Mouse (Mus musculus): ENCODE measurements around the gene Ybx2.
A peak's percentile ranks its signal among the peaks of the same experiment; 100 is the strongest.
"Not testable (repeated sequence)": the region's sequence is repeated elsewhere in the genome, so short reads cannot be mapped to it uniquely, and the experiment has no call there.

The Ybx2 gene

GRCm38 (mm10) chr11:69910781-69911560, 24.6 kb upstream of the Ybx2 start:
- no peaks in the 10 kb centered on the region for H3K27me3 ChIP-seq (ENCODE audit: control insufficient read depth, insufficient read depth, low read length, poor library complexity, severe bottlenecking)
- H3K36me3 ChIP-seq (ENCODE audit: control insufficient read depth, insufficient read depth, low read length, poor library complexity, severe bottlenecking): peaks cover 22% of the 10 kb centered on the region
- DNase-seq (ENCODE audit: low read depth, low spot score): no peak

- Histone ChIP-seq H3K36me3 (ENCODE audit: control insufficient read depth, insufficient read depth, low read length, poor library complexity, severe bottlenecking) (peaks cover 19% of the 10 kb centered on the region), H3K27me3 (ENCODE audit: control insufficient read depth, insufficient read depth, low read length, poor library complexity, severe bottlenecking) (no peaks in the 10 kb centered on the region)
- DNase-seq (ENCODE audit: low read depth, low spot score): no peak
Observed at GRCm38 (mm10) chr11:69911701-69912100, 23.9 kb upstream of the Ybx2 start.

- DNase-seq (ENCODE audit: low read depth, low spot score): no peak
- H3K27me3 ChIP-seq (ENCODE audit: control insufficient read depth, insufficient read depth, low read length, poor library complexity, severe bottlenecking): no peaks in the 10 kb centered on the region
Observed at GRCm38 (mm10) chr11:69912716-69913530, 22.7 kb upstream of the Ybx2 start.

GRCm38 (mm10) chr11:69913554-69914371, 21.8 kb upstream of the Ybx2 start, which contains the start of gene Gps2:
Gene Gps2 (plus strand): TSS chr11:69913888.
- Histone ChIP-seq H3K36me3 (ENCODE audit: control insufficient read depth, insufficient read depth, low read length, poor library complexity, severe bottlenecking) (peaks cover 27% of the 10 kb centered on the region), H3K27me3 (ENCODE audit: control insufficient read depth, insufficient read depth, low read length, poor library complexity, severe bottlenecking) (no peaks in the 10 kb centered on the region)
- peak; percentile 94 for DNase-seq (ENCODE audit: low read depth, low spot score)

More at GRCm38 (mm10) chr11:69912716-69913530, 22.7 kb upstream of the Ybx2 start:
- H3K36me3 ChIP-seq (ENCODE audit: control insufficient read depth, insufficient read depth, low read length, poor library complexity, severe bottlenecking): peaks cover 25% of the 10 kb centered on the region

- Histone ChIP-seq H3K36me3 (ENCODE audit: control insufficient read depth, insufficient read depth, low read length, poor library complexity, severe bottlenecking) (peaks cover 25% of the 10 kb centered on the region), H3K27me3 (ENCODE audit: control insufficient read depth, insufficient read depth, low read length, poor library complexity, severe bottlenecking) (no peaks in the 10 kb centered on the region)
- DNase-seq (ENCODE audit: low read depth, low spot score): no peak
Observed at GRCm38 (mm10) chr11:69914372-69914764, 21.2 kb upstream of the Ybx2 start.

- no peaks in the 10 kb centered on the region for H3K27me3 ChIP-seq (ENCODE audit: control insufficient read depth, insufficient read depth, low read length, poor library complexity, severe bottlenecking)
Observed at GRCm38 (mm10) chr11:69914917-69915430, 20.6 kb upstream of the Ybx2 start.

GRCm38 (mm10) chr11:69915667-69916627, 19.6 kb upstream of the Ybx2 start:
- H3K36me3 ChIP-seq (ENCODE audit: control insufficient read depth, insufficient read depth, low read length, poor library complexity, severe bottlenecking): peaks cover 25% of the 10 kb centered on the region
- no peak for DNase-seq (ENCODE audit: low read depth, low spot score)
- H3K27me3 ChIP-seq (ENCODE audit: control insufficient read depth, insufficient read depth, low read length, poor library complexity, severe bottlenecking): no peaks in the 10 kb centered on the region

More at GRCm38 (mm10) chr11:69914917-69915430, 20.6 kb upstream of the Ybx2 start:
- peaks cover 25% of the 10 kb centered on the region for H3K36me3 ChIP-seq (ENCODE audit: control insufficient read depth, insufficient read depth, low read length, poor library complexity, severe bottlenecking)
- DNase-seq (ENCODE audit: low read depth, low spot score): no peak

GRCm38 (mm10) chr11:69916652-69917378, 18.8 kb upstream of the Ybx2 start:
- H3K27me3 ChIP-seq (ENCODE audit: control insufficient read depth, insufficient read depth, low read length, poor library complexity, severe bottlenecking); DNase-seq (ENCODE audit: low read depth, low spot score): not testable (repeated sequence)
- peaks cover 23% of the 10 kb centered on the region for H3K36me3 ChIP-seq (ENCODE audit: control insufficient read depth, insufficient read depth, low read length, poor library complexity, severe bottlenecking)

- Histone ChIP-seq H3K27me3 (ENCODE audit: control insufficient read depth, insufficient read depth, low read length, poor library complexity, severe bottlenecking) (no peaks in the 10 kb centered on the region), H3K36me3 (ENCODE audit: control insufficient read depth, insufficient read depth, low read length, poor library complexity, severe bottlenecking) (peaks cover 23% of the 10 kb centered on the region)
- no peak for DNase-seq (ENCODE audit: low read depth, low spot score)
Observed at GRCm38 (mm10) chr11:69917379-69917948, 18.1 kb upstream of the Ybx2 start.

- no peak for DNase-seq (ENCODE audit: low read depth, low spot score)
- no peaks in the 10 kb centered on the region for H3K27me3 ChIP-seq (ENCODE audit: control insufficient read depth, insufficient read depth, low read length, poor library complexity, severe bottlenecking)
- H3K36me3 ChIP-seq (ENCODE audit: control insufficient read depth, insufficient read depth, low read length, poor library complexity, severe bottlenecking): peaks cover 23% of the 10 kb centered on the region
Observed at GRCm38 (mm10) chr11:69918118-69918517, 17.5 kb upstream of the Ybx2 start.

GRCm38 (mm10) chr11:69919053-69919452, 16.5 kb upstream of the Ybx2 start:
- no peak for DNase-seq (ENCODE audit: low read depth, low spot score)

GRCm38 (mm10) chr11:69919661-69920265, 15.8 kb upstream of the Ybx2 start:
- peak; percentile 92 for DNase-seq (ENCODE audit: low read depth, low spot score)
- H3K27me3 ChIP-seq (ENCODE audit: control insufficient read depth, insufficient read depth, low read length, poor library complexity, severe bottlenecking): no peaks in the 10 kb centered on the region
- H3K36me3 ChIP-seq (ENCODE audit: control insufficient read depth, insufficient read depth, low read length, poor library complexity, severe bottlenecking): peaks cover 23% of the 10 kb centered on the region

More at GRCm38 (mm10) chr11:69919053-69919452, 16.5 kb upstream of the Ybx2 start:
- H3K36me3 ChIP-seq (ENCODE audit: control insufficient read depth, insufficient read depth, low read length, poor library complexity, severe bottlenecking): peaks cover 23% of the 10 kb centered on the region
- H3K27me3 ChIP-seq (ENCODE audit: control insufficient read depth, insufficient read depth, low read length, poor library complexity, severe bottlenecking): no peaks in the 10 kb centered on the region

Data from splenic B cell, adult 2 months (primary cell).